Mouse (Mus musculus): Measurements from ENCODE around the gene Pla2g4a. TPM values are rescaled to one million over a fixed set of nuclear protein-coding genes. Genes with fewer than 3 reads are reported as not detected.

Pla2g4a gene
- total and polyA plus RNA-seq, 2 experiments from 2014 or later, result 0.98 to 1.0 TPM

DNA sequence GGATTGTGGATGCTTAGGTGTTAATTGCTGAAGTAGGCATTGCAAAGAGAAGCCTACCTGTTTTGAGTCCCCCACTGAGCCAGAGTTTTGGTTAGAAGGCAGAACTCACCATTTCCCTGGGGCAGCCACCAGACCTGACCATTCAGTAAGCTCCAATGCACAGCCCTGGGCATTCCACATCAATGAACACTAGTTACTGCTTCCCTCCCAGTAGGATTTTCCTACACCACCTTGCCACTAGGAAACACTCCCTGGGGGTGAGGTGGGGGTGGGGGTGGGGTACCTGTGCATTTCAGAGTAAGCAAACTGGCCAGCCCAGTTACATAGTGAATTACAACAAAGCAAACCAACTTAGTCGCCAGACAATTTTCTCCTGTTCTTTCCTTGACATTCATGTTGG is 10.8 kb downstream of the Pla2g4a start:
- Histone ChIP-seq H3K4me1 (ENCODE audit: insufficient read depth) (no peaks in the 10 kb centered on the region), H3K9me3 (ENCODE audit: low read length) (no peaks in the 10 kb centered on the region), H3K4me3 (ENCODE audit: low read depth, low read length) (no peak overlapping the region), H3K4me2 (ENCODE audit: low read depth) (no peak overlapping the region), H3K9ac (no peak overlapping the region), H3K36me3 (ENCODE audit: insufficient read depth) (no peaks in the 10 kb centered on the region), H3K27me3 (ENCODE audit: insufficient read depth, low read length) (no peaks in the 10 kb centered on the region), H3K27ac (ENCODE audit: low read depth, low read length) (no peak overlapping the region)
- no peak for TF ChIP-seq CTCF (IDR thresholded peaks at IDR 0.05; ENCODE audit: low read depth)
- WGBS, result 95% methylated on average over 1 of the region's 1 CpGs
- DNase-seq, result no peak
- no peak for ATAC-seq

DNA sequence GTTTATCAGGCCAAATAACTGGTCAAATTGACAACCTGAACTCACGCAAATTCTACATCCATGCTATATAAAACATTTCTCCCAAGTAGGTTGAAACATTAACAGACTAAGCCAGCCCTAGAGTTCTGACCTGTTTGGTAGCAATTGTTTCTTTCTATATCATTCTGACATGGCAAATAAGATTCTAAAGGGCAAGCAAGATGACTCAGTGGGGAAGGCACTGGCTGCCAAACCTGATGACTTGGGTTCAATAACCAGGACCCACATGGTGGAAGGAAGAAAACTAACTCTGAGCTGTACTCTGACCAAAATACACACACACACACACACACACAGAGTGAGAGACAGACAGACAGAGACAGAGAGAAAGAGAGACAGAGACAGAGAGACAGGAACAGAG is 11.8 kb downstream of the Pla2g4a start:
- Histone ChIP-seq H3K36me3 (ENCODE audit: insufficient read depth) (no peaks in the 10 kb centered on the region), H3K27me3 (ENCODE audit: insufficient read depth, low read length) (no peaks in the 10 kb centered on the region), H3K9ac (no peak overlapping the region), H3K9me3 (ENCODE audit: low read length) (no peaks in the 10 kb centered on the region), H3K4me2 (ENCODE audit: low read depth) (no peak overlapping the region), H3K4me3 (ENCODE audit: low read depth, low read length) (no peak overlapping the region), H3K27ac (ENCODE audit: low read depth, low read length) (no peak overlapping the region), H3K4me1 (ENCODE audit: insufficient read depth) (no peaks in the 10 kb centered on the region)
- no peak for DNase-seq
- TF ChIP-seq CTCF (IDR thresholded peaks at IDR 0.05; ENCODE audit: low read depth), result no peak
- ATAC-seq, result no peak
- 91% methylated on average over 1 of the region's 1 CpGs for WGBS

DNA sequence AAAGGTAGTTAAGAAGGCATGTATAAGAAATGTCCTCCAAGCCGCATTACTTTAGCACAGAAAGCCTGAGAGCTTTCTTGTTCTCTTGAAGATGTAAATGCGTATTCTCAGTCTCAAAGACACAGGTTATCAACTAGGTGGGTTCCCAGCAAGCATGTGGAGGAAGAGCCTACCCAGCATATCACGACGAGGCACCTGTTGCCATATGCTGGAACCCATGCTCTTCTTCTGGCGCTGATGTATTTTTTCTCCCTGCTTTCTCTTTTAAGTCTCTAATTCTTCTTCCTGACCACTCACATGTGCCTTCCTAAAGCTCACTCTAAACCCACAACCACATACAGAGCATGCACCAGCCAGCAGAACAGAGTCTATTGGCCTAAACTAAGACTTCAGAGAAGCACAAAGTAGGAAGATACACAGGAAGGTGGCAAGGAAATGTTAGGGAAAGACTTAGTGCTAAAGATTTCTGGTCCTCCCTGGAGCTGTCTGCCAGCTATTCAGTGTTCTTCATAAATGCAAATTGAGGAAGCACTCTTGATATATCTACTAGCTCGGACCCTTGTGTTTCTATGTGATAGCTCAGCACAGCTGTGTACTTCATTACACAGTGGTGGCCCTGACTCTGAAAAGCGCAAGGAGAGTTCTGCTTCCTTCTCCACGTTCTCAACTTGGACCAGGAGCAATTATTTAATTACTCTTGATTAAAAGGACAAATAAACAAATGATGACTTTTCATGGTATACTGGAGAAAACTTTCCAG is 12.8 kb downstream of the Pla2g4a start:
- no peak for TF ChIP-seq CTCF (IDR thresholded peaks at IDR 0.05; ENCODE audit: low read depth)

DNA sequence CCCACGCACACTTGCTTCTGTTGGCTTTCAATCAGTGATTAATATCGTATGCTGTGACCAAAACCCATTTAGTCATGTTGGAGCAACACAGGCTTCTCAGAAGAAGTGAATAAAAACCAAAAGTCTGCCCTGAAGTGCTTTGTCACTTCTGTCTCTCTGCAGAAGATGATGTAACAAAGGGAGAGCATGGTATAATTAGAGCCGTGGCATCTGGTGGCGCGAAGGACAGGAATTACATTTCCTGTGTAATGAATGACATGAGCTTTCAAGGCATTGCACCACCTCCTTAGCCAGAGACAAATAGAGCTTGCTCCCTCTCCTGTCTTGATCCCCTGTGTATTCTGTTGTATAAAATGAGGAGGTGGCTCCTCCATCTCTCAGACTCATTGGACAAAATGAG is 14.1 kb downstream of the Pla2g4a start:
- no peak for ATAC-seq

More for the DNA sequence above, 12.8 kb downstream of the Pla2g4a start:
- Histone ChIP-seq H3K9ac (no peak overlapping the region), H3K9me3 (ENCODE audit: low read length) (no peaks in the 10 kb centered on the region), H3K4me1 (ENCODE audit: insufficient read depth) (no peaks in the 10 kb centered on the region), H3K27ac (ENCODE audit: low read depth, low read length) (no peak overlapping the region), H3K27me3 (ENCODE audit: insufficient read depth, low read length) (no peaks in the 10 kb centered on the region), H3K4me3 (ENCODE audit: low read depth, low read length) (no peak overlapping the region), H3K4me2 (ENCODE audit: low read depth) (no peak overlapping the region), H3K36me3 (ENCODE audit: insufficient read depth) (no peaks in the 10 kb centered on the region)
- no peak for ATAC-seq
- no peak for DNase-seq
- WGBS, result 90% methylated on average over 8 of the region's 8 CpGs

DNA sequence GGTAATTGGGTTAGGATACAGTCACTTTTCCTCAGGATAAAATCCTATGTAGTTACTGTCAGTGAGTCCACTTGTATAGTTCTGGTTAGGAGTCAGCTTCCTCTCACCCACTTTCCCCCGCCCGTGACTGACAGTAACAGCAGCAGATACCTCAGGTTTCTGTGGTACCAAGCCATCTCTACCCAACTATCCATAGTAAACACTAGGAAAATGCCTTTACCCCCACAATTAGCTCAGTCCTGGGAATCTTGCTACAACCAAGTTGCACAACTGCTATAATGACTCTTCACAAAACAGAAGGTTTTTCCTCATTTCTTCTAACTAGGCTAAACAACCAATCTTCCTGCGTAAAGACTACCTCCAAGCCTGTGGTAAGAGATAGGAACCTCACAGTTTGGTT is 14.7 kb downstream of the Pla2g4a start:
- no peaks in the 10 kb centered on the region for H3K4me1 ChIP-seq (ENCODE audit: insufficient read depth)
- no peaks in the 10 kb centered on the region for H3K27me3 ChIP-seq (ENCODE audit: insufficient read depth, low read length)
- ATAC-seq (no peak), DNase-seq (no peak)
- no peaks in the 10 kb centered on the region for H3K9me3 ChIP-seq (ENCODE audit: low read length)
- H3K4me2 ChIP-seq (ENCODE audit: low read depth), result no peak overlapping the region
- H3K36me3 ChIP-seq (ENCODE audit: insufficient read depth), result no peaks in the 10 kb centered on the region
- no peak for TF ChIP-seq CTCF (IDR thresholded peaks at IDR 0.05; ENCODE audit: low read depth)
- no peak overlapping the region for H3K4me3 ChIP-seq (ENCODE audit: low read depth, low read length)
- no peak overlapping the region for H3K9ac ChIP-seq
- WGBS, result 94% methylated on average over 3 of the region's 3 CpGs
- no peak overlapping the region for H3K27ac ChIP-seq (ENCODE audit: low read depth, low read length)

More for the DNA sequence above, 14.1 kb downstream of the Pla2g4a start:
- Histone ChIP-seq H3K27me3 (ENCODE audit: insufficient read depth, low read length) (no peaks in the 10 kb centered on the region), H3K27ac (ENCODE audit: low read depth, low read length) (no peak overlapping the region), H3K36me3 (ENCODE audit: insufficient read depth) (no peaks in the 10 kb centered on the region), H3K9ac (no peak overlapping the region), H3K4me1 (ENCODE audit: insufficient read depth) (no peaks in the 10 kb centered on the region), H3K9me3 (ENCODE audit: low read length) (no peaks in the 10 kb centered on the region), H3K4me3 (ENCODE audit: low read depth, low read length) (no peak overlapping the region), H3K4me2 (ENCODE audit: low read depth) (no peak overlapping the region)
- no peak for DNase-seq
- 46% methylated on average over 5 of the region's 5 CpGs for WGBS
- no peak for TF ChIP-seq CTCF (IDR thresholded peaks at IDR 0.05; ENCODE audit: low read depth)

DNA sequence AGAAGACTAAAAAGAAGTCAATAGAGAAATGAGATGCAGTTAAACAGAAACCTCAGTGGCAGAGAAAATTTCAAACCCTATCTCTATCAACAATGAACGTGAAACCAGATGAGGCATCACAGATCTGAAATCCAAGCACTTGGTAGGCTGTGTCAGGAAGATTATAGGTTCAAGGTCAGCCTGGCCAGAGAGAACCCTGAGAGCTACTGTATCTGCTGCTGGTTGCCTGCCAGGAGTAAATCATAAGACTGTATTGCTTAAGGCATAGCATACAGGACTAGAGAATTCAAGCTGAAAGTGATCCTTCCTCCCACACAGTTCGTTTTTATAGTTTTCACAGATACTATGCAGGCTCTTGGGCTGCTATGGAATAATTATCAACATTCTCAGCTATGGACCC is 17.5 kb downstream of the Pla2g4a start:
- Histone ChIP-seq H3K4me3 (ENCODE audit: low read depth, low read length) (no peak overlapping the region), H3K36me3 (ENCODE audit: insufficient read depth) (no peaks in the 10 kb centered on the region), H3K27me3 (ENCODE audit: insufficient read depth, low read length) (no peaks in the 10 kb centered on the region), H3K4me1 (ENCODE audit: insufficient read depth) (no peaks in the 10 kb centered on the region), H3K27ac (ENCODE audit: low read depth, low read length) (no peak overlapping the region), H3K9me3 (ENCODE audit: low read length) (no peaks in the 10 kb centered on the region), H3K9ac (no peak overlapping the region), H3K4me2 (ENCODE audit: low read depth) (no peak overlapping the region)
- TF ChIP-seq CTCF (IDR thresholded peaks at IDR 0.05; ENCODE audit: low read depth), result no peak
- no peak for DNase-seq
- ATAC-seq, result no peak
- WGBS, result 74% methylated on average over 2 of the region's 2 CpGs

DNA sequence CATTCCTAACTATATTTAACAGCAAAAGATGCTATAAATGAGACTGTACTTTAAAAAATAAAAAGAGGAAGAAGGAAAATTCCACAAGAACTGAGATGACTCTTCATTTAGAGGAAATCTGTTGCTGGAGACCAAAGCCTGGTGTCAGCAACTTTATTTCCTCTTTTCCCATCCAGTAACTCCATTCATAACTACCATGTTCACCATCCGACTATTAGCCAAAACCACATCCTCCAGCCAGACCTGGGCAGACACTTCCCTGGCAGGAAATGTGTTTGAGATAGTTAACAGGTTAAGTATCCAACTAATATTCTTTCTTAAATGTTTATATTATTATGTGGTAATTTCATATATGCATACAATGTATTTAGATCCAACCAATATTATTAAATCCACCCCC is 20.8 kb downstream of the Pla2g4a start:
- Histone ChIP-seq H3K27me3 (ENCODE audit: insufficient read depth, low read length) (no peaks in the 10 kb centered on the region), H3K9ac (no peak overlapping the region), H3K4me2 (ENCODE audit: low read depth) (no peak overlapping the region), H3K36me3 (ENCODE audit: insufficient read depth) (no peaks in the 10 kb centered on the region), H3K4me3 (ENCODE audit: low read depth, low read length) (no peak overlapping the region), H3K9me3 (ENCODE audit: low read length) (no peaks in the 10 kb centered on the region), H3K27ac (ENCODE audit: low read depth, low read length) (no peak overlapping the region), H3K4me1 (ENCODE audit: insufficient read depth) (no peaks in the 10 kb centered on the region)
- DNase-seq (no peak), ATAC-seq (no peak)
- no peak for TF ChIP-seq CTCF (IDR thresholded peaks at IDR 0.05; ENCODE audit: low read depth)
- WGBS, result 84% methylated on average over 1 of the region's 1 CpGs
